Mouse (Mus musculus) E14TG2a.4 (cell line): ENCODE measurements around the gene Hspb7.
A peak's percentile ranks its signal among the peaks of the same experiment; 100 is the strongest.

Experiments used
- H3K27me3 ChIP-seq: 2 replicates; pipeline ENCODE4 v1.6.1; 2014; ENCODE audit warnings: low read length, control low read depth; ENCODE audit not compliant: insufficient read depth
- H3K36me3 ChIP-seq: 2 replicates; pipeline ENCODE4 v1.6.1; 2014; ENCODE audit warnings: low read length, control low read depth; ENCODE audit not compliant: insufficient read depth
- H3K4me1 ChIP-seq: replicated peaks from 2 replicates; pipeline ENCODE4 v1.6.1; 2014; ENCODE audit warnings: low read depth, low read length, control low read depth
- H3K4me3 ChIP-seq: replicated peaks from 2 replicates; pipeline ENCODE4 v1.5.1; 2014; ENCODE audit warnings: mild to moderate bottlenecking, low read length
- H3K9me3 ChIP-seq: 2 replicates; pipeline ENCODE4 v1.6.1; 2014; ENCODE audit warnings: low read length, control low read depth
- CTCF ChIP-seq: conservative IDR thresholded peaks from 2 replicates; pipeline ENCODE4 v1.5.1; 2014; ENCODE audit warnings: low read length
- NANOG ChIP-seq: IDR thresholded peaks from 2 replicates; pipeline ENCODE4 v1.6.1; 2014; ENCODE audit warnings: borderline replicate concordance, low read length, mixed read lengths
- POU5F1 ChIP-seq: IDR thresholded peaks from 2 replicates; pipeline ENCODE4 v1.6.1; 2014; ENCODE audit warnings: low read length, borderline replicate concordance

Gene Hspb7

GRCm38 (mm10) chr4:141389366-141390150, 31.0 kb upstream of the Hspb7 start:
- Histone ChIP-seq H3K36me3 (no peaks in the 10 kb centered on the region), H3K27me3 (peaks cover 12% of the 10 kb centered on the region), H3K9me3 (no peaks in the 10 kb centered on the region), H3K4me1 (peaks cover 40% of the 10 kb centered on the region), H3K4me3 (peak overlapping the region; percentile 58)
- TF ChIP-seq POU5F1 (no peak), NANOG (no peak), CTCF (no peak)

GRCm38 (mm10) chr4:141391293-141391692, 29.3 kb upstream of the Hspb7 start:
- Histone ChIP-seq H3K9me3 (no peaks in the 10 kb centered on the region), H3K27me3 (peaks cover 15% of the 10 kb centered on the region), H3K36me3 (no peaks in the 10 kb centered on the region), H3K4me3 (no peak overlapping the region), H3K4me1 (peaks cover 38% of the 10 kb centered on the region)
- TF ChIP-seq CTCF (no peak), POU5F1 (no peak)

GRCm38 (mm10) chr4:141394751-141395150, 25.8 kb upstream of the Hspb7 start:
- Histone ChIP-seq H3K36me3 (no peaks in the 10 kb centered on the region), H3K27me3 (peaks cover 35% of the 10 kb centered on the region), H3K4me1 (peaks cover 38% of the 10 kb centered on the region), H3K9me3 (no peaks in the 10 kb centered on the region), H3K4me3 (peak overlapping the region; percentile 37)
- TF ChIP-seq CTCF (no peak), NANOG (no peak), POU5F1 (no peak)

GRCm38 (mm10) chr4:141397861-141398260, 22.7 kb upstream of the Hspb7 start:
- H3K4me1 ChIP-seq: peaks cover 24% of the 10 kb centered on the region
- peaks cover 26% of the 10 kb centered on the region for H3K27me3 ChIP-seq
- TF ChIP-seq CTCF: no peak
- TF ChIP-seq NANOG: no peak
- TF ChIP-seq POU5F1: no peak
- H3K4me3 ChIP-seq: no peak overlapping the region
- H3K9me3 ChIP-seq: no peaks in the 10 kb centered on the region
- no peaks in the 10 kb centered on the region for H3K36me3 ChIP-seq

- Histone ChIP-seq H3K4me1 (peaks cover 24% of the 10 kb centered on the region), H3K36me3 (no peaks in the 10 kb centered on the region), H3K4me3 (no peak within 1 kb of the TSS), H3K9me3 (no peaks in the 10 kb centered on the region), H3K27me3 (peaks cover 26% of the 10 kb centered on the region)
- no peak for TF ChIP-seq CTCF
- TF ChIP-seq POU5F1: no peak
- TF ChIP-seq NANOG: no peak
These were observed 22.0 kb upstream of the Hspb7 start, which contains the start of gene Clcnka for GRCm38 (mm10) chr4:141398545-141398944. TSS of gene Clcnka (minus strand) at chr4:141398724.

- Histone ChIP-seq H3K27me3 (peaks cover 29% of the 10 kb centered on the region), H3K36me3 (no peaks in the 10 kb centered on the region), H3K4me1 (peaks cover 22% of the 10 kb centered on the region), H3K9me3 (no peaks in the 10 kb centered on the region), H3K4me3 (no peak overlapping the region)
- TF ChIP-seq CTCF: no peak
- TF ChIP-seq POU5F1: no peak
- no peak for TF ChIP-seq NANOG
These were observed 20.4 kb upstream of the Hspb7 start for GRCm38 (mm10) chr4:141400171-141400570.

GRCm38 (mm10) chr4:141404518-141405313, 15.9 kb upstream of the Hspb7 start:
- H3K4me1 ChIP-seq: peaks cover 32% of the 10 kb centered on the region
- peaks cover 13% of the 10 kb centered on the region for H3K27me3 ChIP-seq
- H3K4me3 ChIP-seq: no peak overlapping the region
- no peaks in the 10 kb centered on the region for H3K9me3 ChIP-seq
- H3K36me3 ChIP-seq: no peaks in the 10 kb centered on the region
- TF ChIP-seq POU5F1 (no peak), CTCF (peak; percentile 83)

GRCm38 (mm10) chr4:141405314-141405622, 15.3 kb upstream of the Hspb7 start:
- Histone ChIP-seq H3K36me3 (no peaks in the 10 kb centered on the region), H3K27me3 (peaks cover 15% of the 10 kb centered on the region), H3K4me1 (peaks cover 32% of the 10 kb centered on the region), H3K9me3 (no peaks in the 10 kb centered on the region), H3K4me3 (no peak overlapping the region)
- TF ChIP-seq POU5F1: no peak
- TF ChIP-seq NANOG: no peak
- TF ChIP-seq CTCF: no peak
